In genomic region chr2:71146266-71146665, GRCm38 (mm10) we compare ENCODE assay signal across 15 mouse cellular contexts. TPM values are rescaled to one million over a fixed set of nuclear protein-coding genes. Genes with fewer than 3 reads are reported as not detected.
DNase-seq lines count a peak whose midpoint lies in the region; ATAC-seq lines count a peak whose summit lies in the region.
"Had no signal": no experiment of that assay in that cellular context is flagged by ENCODE, and none has a peak within 500 bp of the region (broad histone marks: within the 10 kb centered on the region; RNA-seq: fewer than 3 reads in every experiment).

No protein-coding gene starts in this region.

- no peaks in the 10 kb centered on the region; the same call in 1 of the 2 replicates for H3K4me1 ChIP-seq in liver, embryonic 16.5 days (ENCODE audit: control insufficient read depth, low read depth, low read length)
- H3K4me1 ChIP-seq in forebrain, embryonic 15.5 days = peaks cover 7% of the 10 kb centered on the region
- H3K4me1 ChIP-seq: embryonic facial prominence, embryonic 13.5 days; limb, embryonic 13.5 days; midbrain, embryonic 12.5 days had no signal

- H3K9ac ChIP-seq in liver, embryonic 16.5 days (ENCODE audit: low read depth, low read length) = no peak overlapping the region
- no peak overlapping the region for H3K9ac ChIP-seq in forebrain, embryonic 15.5 days (replicated peaks)
- H3K9ac ChIP-seq: embryonic facial prominence, embryonic 13.5 days; heart, embryonic 15.5 days; hindbrain, embryonic 14.5 days; limb, embryonic 13.5 days; midbrain, embryonic 12.5 days had no signal

- H3K27me3 ChIP-seq in liver, embryonic 16.5 days (ENCODE audit: control insufficient read depth, insufficient read depth, low read depth, low read length) = no peaks in the 10 kb centered on the region
- H3K27me3 ChIP-seq in forebrain, embryonic 15.5 days = no peaks in the 10 kb centered on the region
- H3K27me3 ChIP-seq: heart, embryonic 15.5 days; limb, embryonic 13.5 days; midbrain, embryonic 12.5 days had no signal

- no peaks in the 10 kb centered on the region for H3K36me3 ChIP-seq in liver, embryonic 16.5 days (ENCODE audit: control insufficient read depth, insufficient read depth)
- no peaks in the 10 kb centered on the region for H3K36me3 ChIP-seq in forebrain, embryonic 15.5 days
- H3K36me3 ChIP-seq: embryonic facial prominence, embryonic 13.5 days; heart, embryonic 15.5 days; limb, embryonic 13.5 days; midbrain, embryonic 12.5 days had no signal

- no peak overlapping the region for H3K4me3 ChIP-seq in liver, embryonic 16.5 days (ENCODE audit: low read depth, low read length)
- no peak overlapping the region for H3K4me3 ChIP-seq in forebrain, embryonic 15.5 days
- H3K4me3 ChIP-seq: embryonic facial prominence, embryonic 13.5 days; heart, embryonic 15.5 days; limb, embryonic 13.5 days; midbrain, embryonic 12.5 days had no signal

- DNase-seq in lung, adult 18-20 months = peak; percentile 23 to 50
- no peak for DNase-seq in lung, postnatal 14 days
- peak; percentile 63 for DNase-seq in kidney, postnatal 10 days
- peak; percentile 82 for DNase-seq in yolk sac, embryonic 10.5 days (ENCODE audit: low spot score)
- no peak for DNase-seq in cerebellum, adult 9-10 months
- no peak for DNase-seq in testis, postnatal 10 days (ENCODE audit: low spot score)
- DNase-seq: cerebellum, postnatal 10 days had no signal

- peak; percentile 89 for ATAC-seq in liver, embryonic 16.5 days (ENCODE audit: low read depth)
- ATAC-seq in forebrain, embryonic 15.5 days (replicated peaks) = no peak
- ATAC-seq: forebrain, embryonic 14.5 days had no signal

- H3K27ac ChIP-seq in liver, embryonic 16.5 days (ENCODE audit: low read length) = peak overlapping the region; percentile 69
- H3K27ac ChIP-seq in forebrain, embryonic 15.5 days (replicated peaks) = no peak overlapping the region
- H3K27ac ChIP-seq: embryonic facial prominence, embryonic 13.5 days; heart, embryonic 15.5 days; hindbrain, embryonic 14.5 days; limb, embryonic 13.5 days; midbrain, embryonic 12.5 days had no signal

- H3K4me2 ChIP-seq in liver, embryonic 16.5 days (ENCODE audit: low read depth, low read length) = no peak overlapping the region
- H3K4me2 ChIP-seq in forebrain, embryonic 15.5 days (replicated peaks) = no peak overlapping the region
- H3K4me2 ChIP-seq: embryonic facial prominence, embryonic 13.5 days; heart, embryonic 15.5 days; hindbrain, embryonic 14.5 days; limb, embryonic 13.5 days; midbrain, embryonic 12.5 days had no signal

- 14% methylated on average over 3 of the region's 3 CpGs for WGBS in liver, embryonic 16.5 days (ENCODE audit: insufficient replicate concordance)
- 70% methylated on average over 3 of the region's 3 CpGs for WGBS in forebrain, embryonic 15.5 days

- H3K9me3 ChIP-seq in liver, embryonic 16.5 days (replicated peaks; ENCODE audit: control insufficient read depth, low read length) = no peaks in the 10 kb centered on the region
- no peaks in the 10 kb centered on the region for H3K9me3 ChIP-seq in forebrain, embryonic 15.5 days
- H3K9me3 ChIP-seq: embryonic facial prominence, embryonic 13.5 days; heart, embryonic 15.5 days; limb, embryonic 13.5 days; midbrain, embryonic 12.5 days had no signal

RNA-seq across cellular contexts. Expression of gene Cybrd1, which starts 28.5 kb away (rescaled TPM):
- 1.5 and 1.7 TPM in 2 replicates for polyA plus RNA-seq in liver, embryonic 16.5 days (2015; fragmentation: Nextera tagmentation; extraction: Ambion mirVana)
- 1.0 and 1.5 TPM in 2 replicates for polyA plus RNA-seq in forebrain, embryonic 15.5 days (2015; fragmentation: Nextera tagmentation; extraction: Ambion mirVana)

Comparison
In these comparisons a context has a peak if more than half of its experiments do, and no peak if none do; other contexts are left out.
1. DNase-seq: peak in lung, adult 18-20 months (2 of 2), kidney, postnatal 10 days (single experiment) and yolk sac, embryonic 10.5 days (single experiment); none in lung, postnatal 14 days (single experiment), cerebellum, adult 9-10 months (single experiment) and testis, postnatal 10 days (single experiment).